Mouse (Mus musculus) embryonic facial prominence, embryonic 15.5 days (tissue): ENCODE measurements around the gene Jagn1. TPM values are rescaled to one million over a fixed set of nuclear protein-coding genes. Genes with fewer than 3 reads are reported as not detected.

Experiments
- ATAC-seq: fragments of 200-750 bp; cut with Nextera tagmentation; 2 replicates; pipeline ENCODE4 v1.8.0; 2017; ENCODE audit warnings: low read depth, moderate TSS enrichment; ENCODE audit not compliant: insufficient number of reproducible peaks, low FRiP score, low TSS enrichment
- H3K27ac ChIP-seq: fragments of 300-500 bp; sonication (generic); replicated peaks from 2 replicates; pipeline ENCODE4 v1.5.1; 2015; ENCODE audit warnings: mild to moderate bottlenecking, inconsistent platforms
- H3K27me3 ChIP-seq: fragments of 300-500 bp; sonication (generic); 2 replicates; pipeline ENCODE4 v1.6.1; 2015; ENCODE audit warnings: inconsistent platforms
- H3K36me3 ChIP-seq: fragments of 300-500 bp; sonication (generic); 2 replicates; pipeline ENCODE4 v1.6.1; 2015; ENCODE audit warnings: mild to moderate bottlenecking, inconsistent platforms
- H3K4me1 ChIP-seq: fragments of 300-500 bp; sonication (generic); 2 replicates; pipeline ENCODE4 v1.6.1; 2015; ENCODE audit warnings: inconsistent platforms
- H3K4me2 ChIP-seq: fragments of 300-500 bp; sonication (generic); replicated peaks from 2 replicates; pipeline ENCODE4 v1.6.1; 2015; ENCODE audit warnings: mild to moderate bottlenecking, inconsistent platforms
- H3K4me3 ChIP-seq: fragments of 300-500 bp; sonication (generic); replicated peaks from 2 replicates; pipeline ENCODE4 v1.5.1; 2015; ENCODE audit warnings: mild to moderate bottlenecking, inconsistent platforms
- H3K9ac ChIP-seq: fragments of 300-500 bp; sonication (generic); 2 replicates; pipeline ENCODE4 v1.6.1; 2015; ENCODE audit warnings: inconsistent platforms
- H3K9me3 ChIP-seq: fragments of 300-500 bp; sonication (generic); replicated peaks from 2 replicates; pipeline ENCODE4 v1.6.1; 2016; ENCODE audit warnings: inconsistent platforms
- WGBS: fragments of 180-500 bp; shearing (Covaris S2); methylation state at CpG from one replicate; pipeline ENCODE4 v1.1.7; 2015; 5-methylcytosine and 5-hydroxymethylcytosine counted together
- polyA plus RNA-seq: library from polyadenylated mRNA; unstranded; fragments of >200 nt; fragmentation: Nextera tagmentation; extraction: Ambion mirVana; gene quantifications from 2 replicates; pipeline ENCODE4 v1.2.1, GENCODE M21; 2015

The Jagn1 gene
- polyA plus RNA-seq, 1 experiment from 2014 or later = 81.4 TPM

DNA sequence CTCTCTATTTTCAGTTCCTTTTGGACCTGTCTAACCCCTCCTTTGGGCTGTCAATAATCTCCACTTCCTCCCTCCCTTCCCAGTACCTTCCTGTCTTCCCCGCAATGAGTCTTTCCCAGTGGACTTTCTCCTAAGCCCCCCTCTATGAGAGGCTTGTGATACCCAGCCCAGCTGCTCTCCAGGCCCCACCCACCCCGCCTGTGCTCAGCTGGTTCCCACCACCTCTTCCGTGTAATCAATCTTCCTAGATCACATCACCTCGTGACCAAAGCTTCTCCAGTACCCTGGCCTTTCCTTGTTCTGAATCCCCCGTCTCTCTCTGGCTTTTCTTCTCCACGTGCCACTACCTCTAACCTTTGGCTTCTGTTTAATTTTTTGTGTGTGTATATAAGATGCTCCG is 35.0 kb downstream of the Jagn1 start:
- Histone ChIP-seq H3K4me1 (peaks cover 13% of the 10 kb centered on the region), H3K9me3 (no peaks in the 10 kb centered on the region), H3K36me3 (no peaks in the 10 kb centered on the region), H3K27ac (no peak overlapping the region), H3K9ac (no peak overlapping the region), H3K4me3 (no peak overlapping the region), H3K27me3 (peaks cover 26% of the 10 kb centered on the region), H3K4me2 (no peak overlapping the region)
- no peak for ATAC-seq
- 43% methylated on average over 7 of the region's 7 CpGs for WGBS

DNA sequence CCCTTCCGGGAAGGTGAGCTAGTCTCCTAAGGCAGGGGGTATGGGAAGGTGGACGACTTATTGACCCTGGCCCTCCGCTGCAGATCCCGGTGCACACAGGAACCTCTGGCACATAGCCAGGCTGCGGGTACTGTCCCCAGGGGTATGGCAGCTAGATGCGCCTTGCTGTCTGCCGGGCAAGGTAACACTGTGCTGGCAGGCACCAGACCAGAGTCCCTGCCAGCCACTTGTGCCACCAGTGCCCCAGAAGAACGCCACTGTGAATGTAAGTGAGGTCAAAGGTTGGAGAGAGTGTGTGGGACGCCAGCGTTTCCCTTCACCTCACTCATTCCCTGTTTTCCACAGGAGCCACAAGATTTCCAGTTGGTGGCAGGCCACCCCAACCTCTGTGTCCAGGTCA is 36.5 kb downstream of the Jagn1 start:
- ATAC-seq = no peak
- no peak overlapping the region for H3K4me3 ChIP-seq
- peaks cover 26% of the 10 kb centered on the region for H3K4me1 ChIP-seq
- H3K4me2 ChIP-seq = no peak overlapping the region
- 75% methylated on average over 10 of the region's 10 CpGs for WGBS
- H3K9ac ChIP-seq = no peak overlapping the region
- no peaks in the 10 kb centered on the region for H3K9me3 ChIP-seq
- no peaks in the 10 kb centered on the region for H3K36me3 ChIP-seq
- H3K27me3 ChIP-seq = peaks cover 34% of the 10 kb centered on the region
- no peak overlapping the region for H3K27ac ChIP-seq

DNA sequence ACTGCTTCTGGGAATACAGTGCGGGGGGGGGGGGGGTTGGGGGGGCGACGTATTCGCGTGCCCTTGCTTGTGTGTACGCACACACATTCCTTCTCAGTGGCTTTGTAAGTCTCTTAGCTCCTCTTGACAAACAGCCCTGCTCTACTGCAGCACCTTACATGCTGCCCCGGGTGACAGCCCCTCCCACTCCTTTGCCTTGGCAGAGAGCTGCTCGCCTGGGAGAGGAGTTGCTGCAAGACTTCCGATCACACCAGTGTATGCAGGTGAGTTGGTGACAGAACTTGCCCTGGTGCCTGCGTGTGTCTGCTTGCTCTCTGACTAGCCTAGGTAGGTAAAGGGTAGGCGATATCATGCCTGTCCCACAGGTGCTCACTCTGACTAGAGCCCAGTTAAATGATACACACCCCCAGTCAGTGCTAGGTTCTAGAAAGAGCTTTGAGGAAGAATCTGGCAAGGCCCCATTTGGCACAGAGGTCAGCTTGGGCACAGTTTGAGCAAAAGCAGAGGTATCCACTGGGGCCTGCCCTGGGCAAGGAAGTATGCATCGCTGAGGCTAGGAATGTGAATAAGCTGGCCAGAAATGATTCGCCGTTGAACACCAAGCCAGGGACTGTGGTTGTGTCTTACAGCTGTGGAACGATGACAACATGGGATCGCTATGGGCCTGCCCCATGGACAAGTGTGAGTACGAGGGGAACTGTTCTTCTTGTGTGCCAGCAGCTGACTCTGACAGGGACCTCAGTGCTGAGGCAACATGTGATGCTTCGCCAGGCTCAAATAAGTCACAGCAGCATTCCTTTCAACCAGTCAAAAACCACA is 38.4 kb downstream of the Jagn1 start:
- ATAC-seq = no peak
- Histone ChIP-seq H3K36me3 (no peaks in the 10 kb centered on the region), H3K4me1 (peaks cover 28% of the 10 kb centered on the region), H3K9me3 (no peaks in the 10 kb centered on the region), H3K4me3 (no peak overlapping the region), H3K9ac (no peak overlapping the region), H3K27me3 (peaks cover 34% of the 10 kb centered on the region), H3K4me2 (no peak overlapping the region), H3K27ac (no peak overlapping the region; the same call in 1 of the 2 replicates)
- WGBS = 48% methylated on average over 18 of the region's 18 CpGs

DNA sequence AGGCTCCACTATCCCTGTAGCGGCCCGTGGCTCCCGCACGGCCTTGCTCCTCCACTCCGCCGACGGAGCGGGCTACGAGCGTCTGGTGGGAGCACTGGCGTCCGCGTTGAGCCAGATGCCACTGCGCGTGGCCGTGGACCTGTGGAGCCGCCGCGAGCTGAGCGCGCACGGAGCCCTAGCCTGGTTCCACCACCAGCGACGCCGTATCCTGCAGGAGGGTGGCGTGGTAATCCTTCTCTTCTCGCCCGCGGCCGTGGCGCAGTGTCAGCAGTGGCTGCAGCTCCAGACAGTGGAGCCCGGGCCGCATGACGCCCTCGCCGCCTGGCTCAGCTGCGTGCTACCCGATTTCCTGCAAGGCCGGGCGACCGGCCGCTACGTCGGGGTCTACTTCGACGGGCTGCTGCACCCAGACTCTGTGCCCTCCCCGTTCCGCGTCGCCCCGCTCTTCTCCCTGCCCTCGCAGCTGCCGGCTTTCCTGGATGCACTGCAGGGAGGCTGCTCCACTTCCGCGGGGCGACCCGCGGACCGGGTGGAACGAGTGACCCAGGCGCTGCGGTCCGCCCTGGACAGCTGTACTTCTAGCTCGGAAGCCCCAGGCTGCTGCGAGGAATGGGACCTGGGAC is 40.2 kb downstream of the Jagn1 start:
- H3K36me3 ChIP-seq = no peaks in the 10 kb centered on the region
- peak overlapping the region; percentile 60 for H3K27ac ChIP-seq
- no peak overlapping the region for H3K9ac ChIP-seq
- 4% methylated on average over 65 of the region's 65 CpGs for WGBS
- peak overlapping the region; percentile 47 for H3K4me3 ChIP-seq
- H3K27me3 ChIP-seq = peaks cover 34% of the 10 kb centered on the region
- peak; percentile 4; the same call in 1 of the 2 replicates for ATAC-seq
- H3K4me1 ChIP-seq = peaks cover 37% of the 10 kb centered on the region
- H3K9me3 ChIP-seq = no peaks in the 10 kb centered on the region
- H3K4me2 ChIP-seq = peak overlapping the region; percentile 75

DNA sequence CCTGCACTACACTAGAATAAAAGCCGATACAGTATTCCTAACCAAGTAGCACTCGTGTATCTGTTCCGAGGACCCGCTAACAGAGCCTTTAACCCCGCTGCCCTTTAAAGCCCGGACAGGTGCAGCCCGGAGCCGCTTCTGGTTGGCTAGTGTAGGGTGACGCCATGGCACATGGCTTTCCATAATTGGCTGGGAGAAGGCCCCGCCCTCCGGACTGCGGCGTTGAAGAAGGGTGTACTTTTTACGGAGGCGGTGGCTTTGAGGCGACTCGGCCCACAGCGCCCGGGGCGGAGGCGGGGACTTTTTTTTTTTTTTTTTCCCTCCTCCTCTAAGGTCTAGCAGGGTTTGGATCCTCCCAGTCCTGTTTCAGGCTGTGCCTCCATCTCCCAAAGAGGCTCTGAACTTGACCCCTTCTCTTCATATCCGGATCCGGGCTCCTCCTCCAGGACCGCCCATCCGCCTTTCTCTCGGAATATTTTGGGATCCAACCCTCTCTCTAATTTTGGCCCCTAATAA is 40.8 kb downstream of the Jagn1 start, which contains the start of gene Creld1:
TSS of gene Creld1 (plus strand) at position 198 of the 516 bp plus-strand sequence.
- H3K4me1 ChIP-seq = peaks cover 42% of the 10 kb centered on the region
- peak within 1 kb of the TSS; percentile 75 for H3K4me2 ChIP-seq
- no peaks in the 10 kb centered on the region for H3K36me3 ChIP-seq
- peak within 1 kb of the TSS; percentile 3; the same call in 1 of the 2 replicates for H3K9ac ChIP-seq
- H3K4me3 ChIP-seq = peak within 1 kb of the TSS; percentile 47
- ATAC-seq = peak; percentile 90
- 1% methylated on average over 26 of the region's 26 CpGs for whole genome bisulfite sequencing
- H3K27ac ChIP-seq = peak within 1 kb of the TSS; percentile 66
- H3K9me3 ChIP-seq = no peaks in the 10 kb centered on the region
- H3K27me3 ChIP-seq = peaks cover 34% of the 10 kb centered on the region

DNA sequence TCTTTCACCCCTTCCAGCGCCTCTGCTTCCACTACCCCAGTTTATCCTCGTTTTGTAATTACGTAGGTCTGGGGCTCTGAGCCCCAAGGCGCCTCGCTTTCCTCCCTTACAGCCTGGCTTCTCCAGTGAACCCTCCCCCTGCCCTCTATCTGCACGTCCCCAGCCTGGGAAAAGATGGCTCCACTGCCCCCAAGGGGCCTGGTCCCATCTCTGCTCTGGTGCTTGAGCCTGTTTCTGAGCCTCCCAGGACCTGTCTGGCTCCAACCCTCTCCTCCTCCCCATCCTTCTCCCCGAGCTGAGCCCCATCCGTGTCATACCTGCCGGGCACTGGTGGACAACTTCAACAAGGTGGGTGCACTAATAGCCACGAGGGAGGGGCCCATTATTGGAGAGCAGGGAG is 41.4 kb downstream of the Jagn1 start:
- 0 out of 2 replicates have a peak, but pooled peaks have one; percentile 21 for ATAC-seq
- peaks cover 42% of the 10 kb centered on the region for H3K4me1 ChIP-seq
- H3K4me2 ChIP-seq = peak overlapping the region; percentile 75
- H3K4me3 ChIP-seq = peak overlapping the region; percentile 47
- 11% methylated on average over 10 of the region's 10 CpGs for WGBS
- no peaks in the 10 kb centered on the region for H3K36me3 ChIP-seq
- peaks cover 32% of the 10 kb centered on the region for H3K27me3 ChIP-seq
- peak overlapping the region; percentile 66; the same call in 1 of the 2 replicates for H3K27ac ChIP-seq
- H3K9ac ChIP-seq = peak overlapping the region; percentile 3; the same call in 1 of the 2 replicates
- no peaks in the 10 kb centered on the region for H3K9me3 ChIP-seq

DNA sequence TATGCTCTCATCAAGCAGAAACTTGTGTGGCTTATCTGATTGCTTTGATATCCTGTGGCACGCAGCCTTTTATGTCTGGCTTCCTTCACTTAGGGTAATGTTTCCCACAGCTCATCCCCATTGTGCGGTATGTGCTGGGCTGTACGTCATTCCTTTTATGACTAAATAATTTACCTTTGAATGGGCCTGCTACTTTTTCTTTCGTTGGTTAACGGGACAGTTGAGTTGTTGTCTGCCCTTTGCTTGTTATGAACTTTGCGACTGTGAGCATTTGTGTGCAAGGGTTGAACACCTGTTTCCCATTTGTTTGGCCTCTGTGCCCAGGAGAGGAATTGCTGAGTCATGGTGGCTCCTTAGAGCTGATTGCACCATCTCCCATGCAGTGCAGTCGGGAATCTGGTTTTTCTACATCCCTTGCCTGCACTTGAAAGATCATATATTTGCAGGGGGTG is 44.8 kb downstream of the Jagn1 start:
- Histone ChIP-seq H3K4me3 (no peak overlapping the region), H3K27me3 (peaks cover 10% of the 10 kb centered on the region), H3K4me1 (peaks cover 31% of the 10 kb centered on the region), H3K9ac (no peak overlapping the region), H3K9me3 (no peaks in the 10 kb centered on the region), H3K27ac (peak overlapping the region; percentile 34), H3K4me2 (no peak overlapping the region), H3K36me3 (0 out of 2 replicates have a peak, but pooled peaks cover 5% of the 10 kb centered on the region)
- 12% methylated on average over 7 of the region's 7 CpGs for WGBS
- no peak for ATAC-seq

DNA sequence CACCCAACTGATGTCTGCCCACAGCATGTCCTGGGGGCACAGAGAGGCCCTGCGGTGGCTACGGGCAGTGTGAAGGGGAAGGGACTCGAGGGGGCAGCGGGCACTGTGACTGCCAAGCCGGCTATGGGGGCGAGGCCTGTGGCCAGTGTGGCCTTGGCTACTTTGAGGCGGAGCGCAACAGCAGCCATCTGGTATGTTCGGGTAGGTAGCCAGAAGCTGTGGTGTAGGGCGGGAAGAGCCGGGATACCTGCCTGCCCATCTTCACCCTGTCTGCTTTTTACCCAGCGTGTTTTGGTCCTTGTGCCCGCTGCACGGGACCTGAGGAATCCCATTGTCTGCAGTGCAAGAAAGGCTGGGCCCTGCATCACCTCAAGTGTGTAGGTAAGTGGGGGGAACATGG is 47.0 kb downstream of the Jagn1 start:
- H3K9me3 ChIP-seq = no peaks in the 10 kb centered on the region
- H3K4me3 ChIP-seq = no peak overlapping the region
- H3K27ac ChIP-seq = no peak overlapping the region
- no peak overlapping the region for H3K4me2 ChIP-seq
- no peak for ATAC-seq
- H3K9ac ChIP-seq = no peak overlapping the region
- H3K36me3 ChIP-seq = 0 out of 2 replicates have a peak, but pooled peaks cover 5% of the 10 kb centered on the region
- H3K27me3 ChIP-seq = no peaks in the 10 kb centered on the region
- peaks cover 18% of the 10 kb centered on the region for H3K4me1 ChIP-seq
- whole genome bisulfite sequencing = 90% methylated on average over 14 of the region's 14 CpGs

DNA sequence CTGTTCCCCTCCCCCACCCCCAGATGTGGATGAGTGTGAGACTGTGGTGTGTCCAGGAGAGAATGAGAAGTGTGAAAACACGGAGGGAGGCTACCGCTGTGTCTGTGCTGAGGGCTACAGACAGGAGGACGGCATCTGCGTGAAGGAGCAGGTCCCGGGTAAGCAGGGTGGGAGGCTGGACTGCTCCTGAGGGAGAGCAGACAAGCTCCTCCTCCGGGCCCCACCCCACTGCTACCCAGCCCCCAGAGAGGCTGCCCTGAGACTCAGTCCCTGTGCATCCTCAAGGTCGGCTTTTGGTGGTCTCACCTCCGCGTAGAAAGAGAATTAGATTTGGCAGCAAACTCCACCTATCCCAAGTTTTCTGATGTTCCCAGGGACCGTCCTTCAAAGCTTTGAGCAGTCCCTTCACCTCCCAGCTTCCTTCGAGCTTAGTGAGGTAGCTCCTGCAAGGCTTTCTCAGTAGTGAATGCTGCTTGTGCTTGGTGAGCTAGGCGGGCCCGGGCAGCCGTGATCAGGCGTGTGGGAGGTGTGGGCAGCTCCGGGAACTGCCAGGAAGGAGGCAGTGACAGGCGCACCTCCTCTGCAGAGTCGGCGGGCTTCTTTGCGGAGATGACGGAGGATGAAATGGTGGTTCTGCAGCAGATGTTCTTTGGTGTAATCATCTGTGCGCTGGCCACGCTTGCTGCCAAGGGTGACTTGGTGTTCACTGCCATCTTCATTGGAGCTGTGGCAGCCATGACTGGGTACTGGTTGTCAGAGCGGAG is 49.9 kb downstream of the Jagn1 start:
- Histone ChIP-seq H3K4me2 (no peak overlapping the region), H3K27ac (no peak overlapping the region), H3K9me3 (no peaks in the 10 kb centered on the region), H3K4me1 (peaks cover 21% of the 10 kb centered on the region), H3K9ac (no peak overlapping the region), H3K27me3 (peaks cover 15% of the 10 kb centered on the region), H3K36me3 (0 out of 2 replicates have a peak, but pooled peaks cover 5% of the 10 kb centered on the region), H3K4me3 (no peak overlapping the region)
- 75% methylated on average over 24 of the region's 24 CpGs for WGBS
- ATAC-seq = no peak

DNA sequence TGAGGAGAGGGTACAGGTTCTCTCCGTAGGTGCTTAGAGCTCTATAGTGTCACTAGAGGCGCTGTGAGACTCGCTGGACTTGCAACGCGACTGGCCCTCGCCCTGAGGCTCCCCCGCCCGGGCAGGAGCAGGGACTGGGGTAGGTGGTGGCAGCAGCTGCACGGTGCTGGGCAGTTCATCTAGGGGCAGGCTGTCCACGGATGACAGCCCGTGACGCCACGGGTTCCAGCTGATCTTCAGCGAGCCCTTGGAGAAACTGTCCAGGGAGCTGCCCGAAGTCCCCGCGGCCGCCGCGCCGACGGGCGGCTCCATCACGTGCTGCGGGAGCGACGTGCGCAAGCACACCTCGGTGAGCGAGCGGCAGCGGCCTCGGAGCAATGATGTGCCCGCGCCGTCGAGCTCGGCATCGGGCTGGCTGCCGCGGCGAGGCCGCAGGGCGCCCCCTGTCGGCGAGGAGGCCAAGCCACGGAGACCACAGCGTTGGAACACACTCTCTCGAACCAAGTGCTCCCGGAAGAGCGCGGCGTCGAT is 52.0 kb downstream of the Jagn1 start:
- peak overlapping the region; percentile 75 for H3K4me2 ChIP-seq
- H3K27ac ChIP-seq = no peak overlapping the region
- peak overlapping the region; percentile 51 for H3K4me3 ChIP-seq
- 0 out of 2 replicates have a peak, but pooled peaks cover 5% of the 10 kb centered on the region for H3K36me3 ChIP-seq
- WGBS = under 1% methylated on average over 54 of the region's 54 CpGs
- H3K27me3 ChIP-seq = peaks cover 15% of the 10 kb centered on the region
- no peaks in the 10 kb centered on the region for H3K9me3 ChIP-seq
- peak; percentile 69 for ATAC-seq
- H3K9ac ChIP-seq = peak overlapping the region; percentile 10; the same call in 1 of the 2 replicates
- H3K4me1 ChIP-seq = peaks cover 13% of the 10 kb centered on the region
